Mouse (Mus musculus): ENCODE measurements at regions not wholly inside any gene's neighbourhood (a gene's known extent, or its start where the extent isn't known, plus 50 kb on each side); places are given as distances from the start of the nearest gene placed in this dataset.

DNA sequence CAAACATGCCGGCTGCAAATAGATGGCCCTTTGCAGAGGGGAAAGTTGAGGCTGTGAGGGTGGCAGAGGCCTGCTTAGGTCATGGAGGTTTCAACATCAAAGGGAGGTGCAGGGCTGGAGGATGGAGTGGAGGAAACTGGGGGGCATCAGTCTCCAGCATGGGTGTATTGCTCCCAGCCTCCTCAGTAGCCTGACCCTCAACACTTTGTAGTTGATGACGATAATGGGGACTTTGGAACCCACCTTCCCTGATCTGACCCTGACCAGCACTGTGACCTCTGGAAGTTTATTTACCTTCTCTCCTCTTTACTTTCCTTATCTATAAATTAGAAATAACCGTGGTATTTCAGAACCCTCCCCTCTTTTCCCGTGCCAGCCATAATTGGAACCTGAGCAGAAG lies 56.2 kb downstream of the Gm26897 start:
- ATAC-seq = no peak

DNA sequence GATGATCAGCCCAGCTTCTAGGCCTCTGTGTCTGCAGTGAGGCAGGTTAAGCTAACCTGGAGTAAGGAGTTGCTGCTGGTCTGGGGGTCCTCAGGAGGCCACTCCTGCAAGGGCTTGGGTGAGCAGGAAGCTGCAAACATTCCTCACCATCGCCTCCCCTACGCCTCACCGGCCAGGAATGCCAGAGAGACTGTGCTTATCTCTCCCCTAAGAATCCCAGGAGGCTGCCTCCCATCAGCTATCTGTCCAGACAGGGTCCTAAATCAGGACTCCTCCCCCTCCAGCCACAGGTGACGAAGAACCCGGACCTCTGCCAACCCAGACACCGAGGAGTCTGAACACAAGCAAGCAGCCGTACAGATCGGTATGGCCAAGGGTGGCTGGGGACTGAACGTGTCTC lies 56.8 kb downstream of the Gm26897 start:
- no peak for ATAC-seq

DNA sequence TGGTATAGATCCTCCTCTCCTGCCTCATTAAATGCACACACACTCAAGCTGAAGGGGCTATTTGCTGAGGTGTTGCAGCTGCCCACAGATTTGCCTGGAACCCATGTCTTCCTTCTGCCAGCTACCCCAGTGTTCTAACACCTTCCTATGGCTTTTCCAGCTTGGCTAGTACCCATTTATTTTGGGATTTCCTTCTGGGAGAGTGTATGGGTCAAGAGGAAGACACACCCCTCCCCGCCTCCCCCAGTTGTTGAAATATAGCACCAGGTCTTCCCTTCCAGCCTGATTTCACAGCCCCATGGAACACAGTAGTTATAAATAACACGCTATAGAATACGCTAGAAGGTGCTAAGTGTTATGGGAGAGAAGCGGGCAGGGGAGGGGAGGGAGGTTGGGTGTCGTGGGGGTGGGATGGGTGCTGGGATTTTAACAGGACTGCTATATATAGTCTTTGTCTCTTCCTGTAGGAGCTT lies 57.4 kb downstream of the Gm26897 start:
- ATAC-seq = no peak

DNA sequence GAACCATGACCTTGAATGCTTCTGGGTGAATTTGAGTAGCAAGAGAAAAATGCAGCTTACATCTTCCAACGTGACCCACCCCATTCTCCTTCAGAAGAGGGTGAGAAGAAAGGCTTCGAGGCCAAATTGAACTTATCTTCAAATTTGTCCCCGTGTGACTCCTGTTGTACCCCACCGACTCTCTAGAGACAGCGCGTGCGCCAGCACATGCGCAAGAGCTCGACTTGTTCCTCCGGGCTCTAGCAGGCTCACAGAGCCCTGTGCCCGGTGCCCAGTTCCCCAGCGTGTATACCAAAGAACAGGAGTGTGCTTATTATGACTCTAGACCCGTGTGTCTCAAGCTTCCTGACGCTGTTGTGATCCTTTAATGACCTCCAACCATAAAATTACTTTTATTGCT lies 59.0 kb downstream of the Gm26897 start:
- no peak for ATAC-seq

DNA sequence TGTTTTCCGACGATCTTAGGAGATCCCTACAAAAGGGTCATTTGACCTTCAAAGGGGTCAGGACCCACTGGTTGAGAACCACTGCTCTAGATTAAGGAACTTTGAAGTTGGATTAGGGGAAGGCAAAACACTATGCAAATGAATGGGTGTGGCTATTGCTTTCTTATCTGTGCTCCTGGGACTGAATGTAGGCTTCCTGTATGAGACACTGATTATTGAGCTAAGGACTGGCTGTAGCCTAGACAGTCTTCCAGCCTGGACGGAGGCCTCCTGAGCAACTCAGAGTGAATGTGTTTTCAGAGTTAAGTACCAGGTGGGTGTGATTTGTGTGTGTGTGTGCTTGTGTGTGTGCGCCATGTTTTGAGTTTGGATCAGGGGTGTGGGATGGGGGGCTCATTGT lies 59.5 kb downstream of the Gm26897 start:
- no peak for ATAC-seq

DNA sequence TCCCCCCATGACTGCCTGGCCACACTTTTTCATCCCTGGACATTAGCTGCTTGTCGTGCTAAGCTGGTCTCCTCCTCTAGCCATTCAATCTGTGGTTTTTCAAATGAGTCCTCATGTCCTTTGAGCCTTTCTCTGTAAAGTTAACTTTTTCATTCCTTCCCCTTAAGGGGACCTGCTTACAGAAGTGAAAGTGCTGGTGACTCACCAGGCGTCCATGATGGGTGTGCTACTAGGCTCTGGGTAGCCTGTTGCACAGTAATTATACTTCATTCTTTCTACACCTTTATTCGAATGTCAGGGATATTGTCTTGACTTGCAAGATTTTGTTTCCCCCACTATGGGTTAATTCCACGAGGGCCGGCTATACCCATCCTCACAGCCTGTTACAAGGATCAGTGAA lies 63.2 kb downstream of the Gm26897 start:
- no peak for ATAC-seq

DNA sequence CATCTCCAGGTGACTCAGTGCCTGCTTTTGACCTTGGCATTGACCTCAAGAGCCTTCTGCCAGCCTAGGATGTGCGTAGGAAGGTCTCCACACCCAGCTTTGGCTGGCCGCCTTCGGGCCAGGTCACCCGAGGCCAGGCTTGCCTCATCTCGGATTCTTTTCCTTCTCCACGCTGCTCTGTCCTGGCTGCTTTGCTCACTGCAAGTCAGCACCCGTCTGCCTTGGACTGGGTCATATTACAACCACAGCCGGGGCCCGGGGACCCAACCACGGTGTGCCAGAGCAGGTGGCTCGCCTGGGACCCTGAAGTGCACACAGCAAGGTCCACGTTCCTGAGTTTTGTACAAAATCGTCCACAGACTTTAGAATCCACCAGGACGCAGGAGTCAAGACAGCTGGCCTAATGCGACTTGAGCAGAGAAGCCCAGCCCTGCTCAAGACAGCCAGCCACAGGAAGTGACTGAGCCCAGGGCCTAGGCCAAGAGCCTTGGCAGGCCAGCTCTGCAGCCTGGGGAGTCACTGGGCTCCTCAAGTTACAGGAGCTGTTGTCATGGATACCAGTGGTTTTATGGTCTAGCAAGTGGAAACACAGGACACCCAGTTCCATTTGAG lies 66.1 kb downstream of the Gm26897 start:
- ATAC-seq = no peak

DNA sequence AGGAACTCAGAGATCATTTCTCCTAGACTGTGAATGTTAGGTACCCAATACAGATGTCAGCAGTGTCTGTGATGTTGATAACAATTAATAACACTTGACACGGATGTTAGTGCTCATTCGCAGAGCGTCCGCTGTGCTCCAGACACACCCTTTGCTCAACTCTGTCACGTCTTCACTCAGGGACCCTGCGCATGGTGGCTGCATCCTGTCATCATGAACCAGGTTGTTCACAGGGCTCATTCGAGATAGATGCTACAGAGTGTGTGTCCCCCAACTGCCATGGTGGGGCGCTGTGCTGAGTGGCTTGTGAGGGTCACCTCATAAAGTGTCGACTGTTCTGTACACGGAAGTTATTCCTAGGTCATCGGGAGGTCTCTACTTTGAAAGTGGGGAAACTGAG lies 66.8 kb downstream of the Gm26897 start:
- no peak for ATAC-seq

DNA sequence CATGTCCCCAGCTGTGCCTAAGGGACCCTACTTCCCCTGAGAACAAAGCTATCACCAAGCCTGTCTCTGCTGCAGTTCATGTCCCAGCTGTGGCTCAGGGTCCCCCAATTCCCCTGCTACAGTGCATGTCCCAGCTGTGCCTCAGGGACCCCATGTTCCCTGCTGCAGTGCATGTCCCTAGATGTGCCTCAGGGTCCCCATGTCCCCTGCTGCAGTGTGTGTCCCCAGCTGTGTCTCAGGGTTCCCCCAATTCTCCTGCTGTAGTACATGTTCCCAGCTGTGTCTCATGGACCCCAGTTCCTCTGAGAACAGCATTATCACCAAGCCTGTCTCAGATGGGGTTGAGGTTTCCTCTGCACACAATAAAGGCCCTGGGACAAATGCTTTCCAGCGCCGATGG lies 67.3 kb downstream of the Gm26897 start:
- no peak for ATAC-seq

DNA sequence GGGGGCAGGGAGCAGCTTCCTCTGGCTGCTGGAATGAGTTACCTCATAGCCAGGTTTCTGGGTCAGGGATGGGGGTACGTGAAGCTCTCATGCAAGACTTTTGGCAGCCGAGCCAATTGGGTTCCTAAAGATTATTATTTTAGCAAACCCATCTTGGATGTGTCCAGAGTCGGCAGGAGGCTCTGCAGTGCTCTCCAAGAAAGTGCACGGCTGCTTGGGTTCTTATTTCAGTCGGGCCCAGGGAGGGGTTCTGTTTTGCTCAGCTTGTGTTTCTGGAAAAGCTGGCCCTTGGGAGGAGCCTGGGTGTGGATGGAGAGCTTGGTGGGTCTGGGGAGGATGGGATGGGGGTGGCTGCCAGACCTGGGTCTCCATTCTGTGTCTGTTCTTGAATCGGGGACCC lies 70.8 kb downstream of the Gm26897 start:
- ATAC-seq = no peak

DNA sequence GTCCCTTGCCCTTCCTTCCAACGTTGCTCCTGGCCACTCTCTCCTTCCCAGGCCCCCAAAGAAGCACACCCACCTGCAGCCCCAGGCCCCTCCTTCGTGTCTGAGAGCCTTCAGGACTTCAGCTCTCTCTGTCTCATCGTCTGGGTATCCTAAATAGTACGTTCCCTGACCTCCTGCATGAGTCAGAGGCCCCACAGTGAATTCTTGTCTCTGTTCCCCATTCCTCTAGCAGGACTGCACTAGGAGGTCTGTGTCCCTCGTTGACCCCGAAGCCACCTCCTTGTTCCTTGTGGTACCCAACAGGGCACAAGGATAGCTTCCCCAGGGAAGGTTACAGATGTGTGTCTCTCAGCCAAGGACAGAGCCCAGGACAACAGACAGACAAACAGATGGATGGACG lies 71.4 kb downstream of the Gm26897 start:
- no peak for ATAC-seq

DNA sequence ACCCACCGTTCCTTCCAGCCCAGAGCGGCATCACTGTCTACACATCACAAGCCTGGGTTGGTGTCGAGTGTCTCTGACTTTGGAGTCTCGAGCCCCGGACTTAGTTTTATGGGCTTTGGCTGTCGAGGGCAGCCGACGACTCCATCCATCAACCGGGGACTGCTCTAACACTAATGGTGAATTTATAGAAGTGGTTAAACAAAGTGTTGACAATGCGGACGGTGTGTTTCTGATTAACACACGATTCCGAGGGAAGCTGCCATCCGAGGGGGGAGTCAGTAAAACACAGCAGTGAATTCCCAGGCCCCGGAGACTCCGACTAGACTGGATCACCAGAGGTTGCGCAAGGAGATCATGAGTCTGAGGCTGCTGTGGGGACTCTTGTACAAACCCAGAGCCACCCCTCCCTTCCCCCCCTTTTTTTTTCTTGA lies 72.1 kb downstream of the Gm26897 start:
- ATAC-seq = no peak

DNA sequence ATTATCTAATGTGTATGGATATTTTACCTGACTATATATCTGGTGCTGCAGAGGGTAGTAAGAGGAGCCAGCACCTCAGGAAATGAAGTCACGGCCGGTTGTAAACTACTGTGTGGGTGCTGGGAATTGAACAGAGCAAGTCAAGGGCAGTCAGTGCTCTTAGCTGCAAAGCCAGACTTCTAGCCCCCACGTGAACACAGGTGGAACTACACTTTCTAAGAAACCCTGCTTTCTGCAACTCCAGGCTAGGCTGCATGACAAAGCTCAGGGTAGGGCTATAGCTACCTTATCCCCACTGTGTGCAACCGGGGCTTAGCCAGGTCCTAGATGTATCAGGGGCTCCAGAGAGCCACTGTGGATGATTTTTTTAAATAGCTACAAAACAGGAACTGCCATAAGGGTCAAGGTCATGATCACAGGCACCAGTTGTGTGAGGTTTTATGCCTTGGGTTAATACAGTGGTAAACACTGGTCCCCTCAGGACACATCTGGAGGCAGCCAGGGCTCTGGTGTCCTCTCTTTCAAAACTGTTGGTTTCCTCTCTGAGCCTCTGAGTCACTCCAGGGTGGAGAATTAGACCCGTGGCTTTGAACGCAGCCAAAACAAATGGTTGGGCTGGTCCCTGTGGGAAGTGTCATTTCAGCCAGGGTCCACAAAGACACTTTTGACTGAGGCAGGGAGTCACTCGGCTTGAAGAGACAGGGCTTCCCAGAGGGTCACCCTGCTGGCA lies 76.5 kb downstream of the Gm26897 start:
- ATAC-seq = no peak

DNA sequence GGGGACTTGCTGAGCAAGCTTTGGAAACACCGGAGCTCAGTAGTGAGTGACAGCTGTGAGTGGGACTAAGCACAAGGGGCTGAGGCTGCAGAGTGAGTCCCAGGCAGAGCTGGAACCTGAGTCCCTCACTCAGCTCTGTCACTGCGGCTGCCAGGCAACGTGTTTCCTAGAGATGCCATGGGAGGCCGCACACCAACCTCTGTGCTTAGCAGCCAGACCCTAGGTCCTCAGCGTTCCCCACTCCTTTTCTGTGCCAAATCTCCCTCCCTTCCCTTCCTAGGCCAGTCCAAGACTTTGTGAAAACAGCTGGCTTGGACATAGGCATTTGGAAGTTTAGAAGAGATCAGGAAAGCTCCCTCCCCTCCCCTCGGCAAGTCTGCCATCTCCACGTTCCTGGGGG lies 78.9 kb downstream of the Gm26897 start:
- no peak for ATAC-seq

DNA sequence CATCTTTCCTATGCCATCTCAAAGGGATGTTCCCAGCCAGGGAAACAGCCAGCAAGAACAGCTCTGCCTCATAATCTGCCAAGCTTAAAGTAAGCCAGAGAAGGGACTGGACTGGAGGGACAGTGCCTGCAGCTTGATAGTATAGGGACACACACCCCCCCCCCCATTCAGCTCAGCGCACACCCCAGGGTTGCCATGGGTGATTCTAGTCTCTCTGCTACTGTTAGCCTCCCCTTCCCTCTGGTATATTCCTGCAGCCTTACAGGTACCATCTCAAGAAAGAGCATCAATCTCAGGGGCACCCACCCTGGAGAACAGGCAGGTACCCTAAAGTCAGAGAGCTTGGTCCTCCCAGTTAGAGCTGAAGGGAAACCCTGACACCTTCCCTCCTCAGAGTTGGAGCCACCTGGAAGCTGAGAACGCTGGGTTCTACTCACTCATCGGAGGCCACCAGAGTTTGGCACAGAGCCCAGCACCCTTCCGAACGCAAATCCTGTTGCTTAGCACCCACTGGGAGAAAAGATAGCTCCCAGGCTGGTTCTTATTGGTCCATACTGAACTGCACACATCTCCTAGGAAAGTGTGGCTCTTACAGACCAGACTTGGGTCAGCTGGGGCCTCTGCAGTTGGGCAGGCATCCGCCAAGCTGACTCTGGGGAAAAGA lies 79.5 kb downstream of the Gm26897 start:
- ATAC-seq = no peak

DNA sequence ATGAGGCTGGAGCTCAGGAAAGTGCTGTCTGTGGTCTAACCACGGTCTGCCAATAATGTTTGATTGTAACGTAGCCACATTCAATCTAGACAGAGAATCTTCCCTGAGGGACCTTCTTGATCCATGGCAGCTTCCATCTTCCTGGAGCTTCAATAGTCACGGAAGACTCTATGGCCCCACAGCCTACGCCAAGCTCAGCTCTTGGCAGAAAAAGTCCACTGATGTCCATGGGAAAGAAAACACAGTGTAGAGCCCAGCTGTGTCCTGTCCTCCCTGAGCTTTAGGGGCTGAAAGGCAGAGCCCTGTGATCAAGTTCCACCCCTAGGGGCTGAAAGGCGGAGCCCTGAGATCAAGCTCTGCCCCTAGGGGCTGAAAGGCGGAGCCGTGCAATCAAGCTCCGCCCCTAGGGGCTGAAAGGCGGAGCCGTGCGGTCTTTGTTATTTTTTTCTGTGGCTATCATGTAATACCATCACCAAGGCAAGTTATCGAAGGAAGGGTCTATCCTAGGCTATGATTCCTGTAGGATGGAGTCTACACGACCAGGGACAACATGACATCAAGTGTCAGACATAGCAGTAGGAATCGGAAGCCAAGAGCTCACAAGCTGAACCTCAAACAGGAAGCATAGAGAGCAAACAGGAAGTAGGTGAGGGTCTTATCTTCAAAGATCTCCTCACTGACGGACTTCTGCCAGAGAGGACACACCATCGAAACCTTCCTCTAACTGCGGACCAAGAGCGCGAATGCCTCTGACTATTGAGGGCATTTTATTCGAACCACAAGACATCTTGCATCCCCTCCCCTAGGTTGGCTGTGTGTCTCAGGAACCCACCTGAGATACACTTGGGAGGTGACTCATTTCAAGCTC lies 81.4 kb downstream of the Gm26897 start:
- no peak for ATAC-seq

DNA sequence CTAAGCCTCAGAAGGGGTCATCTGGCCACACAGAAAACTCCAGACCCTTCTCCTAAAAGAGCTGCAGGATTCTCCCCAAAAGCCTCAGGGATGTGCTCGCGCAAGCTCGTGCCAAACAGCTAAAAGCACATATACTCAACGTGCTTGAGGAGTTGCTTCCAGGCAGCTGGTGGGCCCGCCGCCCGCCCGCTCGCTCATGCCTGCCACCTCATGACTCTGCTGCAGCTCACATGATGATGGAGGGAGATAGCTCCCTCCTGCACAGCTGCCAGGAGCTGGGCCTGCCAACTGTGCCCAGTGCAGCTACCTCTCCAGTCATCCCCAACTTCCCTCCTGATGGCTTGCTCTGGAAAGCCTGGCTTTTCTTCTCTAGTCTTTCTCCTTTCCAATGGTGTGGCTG lies 87.2 kb downstream of the Gm26897 start:
- no peak for ATAC-seq

DNA sequence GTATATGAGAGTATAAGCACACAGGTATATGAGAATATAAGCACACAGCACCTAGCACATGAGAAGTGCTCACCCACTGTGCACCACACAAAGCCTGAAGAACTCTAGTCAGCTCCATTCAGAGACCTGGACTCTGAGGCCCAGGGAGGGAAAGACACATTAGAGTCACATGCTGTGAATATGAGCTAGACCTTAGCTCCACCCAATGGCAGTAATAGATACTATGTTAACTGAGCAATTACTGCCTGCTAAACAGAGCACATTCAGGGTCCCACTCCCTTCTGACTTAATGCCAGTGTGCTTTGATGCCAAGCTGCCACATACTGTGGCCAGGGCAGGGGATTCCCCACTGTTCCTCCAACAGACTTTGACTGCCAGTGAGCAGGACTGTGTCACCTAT lies 89.2 kb downstream of the Gm26897 start:
- no peak for ATAC-seq

DNA sequence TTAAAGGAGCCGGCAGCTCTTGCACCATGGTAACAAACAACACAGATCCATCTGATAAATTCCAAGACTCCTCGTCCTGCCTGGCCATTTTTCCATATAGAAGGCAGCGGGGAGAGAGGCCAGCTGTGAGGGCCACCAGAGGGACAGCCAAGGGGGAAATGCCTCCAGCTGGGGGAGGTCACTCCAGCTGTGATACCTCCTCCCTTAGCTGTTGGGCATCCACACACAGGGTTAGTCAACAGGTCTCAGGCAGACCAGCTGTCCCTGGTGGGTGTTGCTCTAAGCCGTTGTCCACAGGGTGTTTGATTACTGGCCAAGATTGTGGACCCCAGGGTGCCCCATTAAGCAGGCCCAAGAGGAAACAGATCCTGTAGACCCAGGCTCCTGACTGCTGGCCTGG lies 89.7 kb downstream of the Gm26897 start:
- ATAC-seq = no peak

DNA sequence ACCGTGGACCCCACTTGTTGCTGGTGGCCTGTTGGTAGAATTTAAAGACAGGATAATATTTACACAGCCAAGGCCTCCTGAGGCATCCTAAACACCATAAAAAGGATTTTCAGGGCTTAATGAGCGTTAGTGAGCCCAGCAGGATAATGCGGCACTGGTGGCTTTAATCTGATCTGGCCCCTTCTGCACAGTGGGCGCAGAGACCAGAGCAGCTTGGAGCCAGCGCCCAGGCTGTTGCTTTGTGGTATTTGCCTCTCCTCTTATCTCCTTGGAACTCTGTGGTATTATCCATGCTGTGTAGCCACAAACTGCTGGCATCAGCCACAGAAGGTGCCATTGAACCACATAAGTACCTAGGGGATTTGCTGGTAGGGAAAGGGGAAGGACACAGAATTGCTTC lies 90.1 kb downstream of the Gm26897 start:
- ATAC-seq = no peak

DNA sequence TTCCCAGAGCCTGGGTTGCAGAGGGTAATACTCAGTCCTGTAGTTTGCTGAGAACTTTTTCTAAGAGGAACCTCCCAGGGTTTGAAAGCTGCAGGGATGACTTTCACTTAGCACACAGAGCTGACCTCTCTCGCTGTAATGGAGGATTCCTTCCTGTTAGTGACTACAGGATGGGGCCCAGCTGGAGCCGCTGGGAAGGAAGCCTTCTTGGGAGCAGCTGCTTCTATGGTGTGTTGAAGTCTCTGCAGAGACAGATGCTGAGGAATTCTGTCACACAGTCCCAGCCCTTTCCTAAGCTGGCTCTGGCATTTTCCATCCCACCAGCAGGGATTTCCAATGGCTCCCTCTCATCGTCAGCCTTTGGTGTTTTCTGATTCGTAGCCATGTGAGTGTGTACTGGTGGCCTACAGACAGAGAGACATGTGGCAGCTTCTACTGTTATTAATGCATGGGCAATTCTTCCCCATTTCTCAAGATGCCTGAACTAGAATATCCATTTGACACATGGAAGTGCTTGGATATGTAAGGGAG lies 90.9 kb downstream of the Gm26897 start:
- no peak for ATAC-seq

DNA sequence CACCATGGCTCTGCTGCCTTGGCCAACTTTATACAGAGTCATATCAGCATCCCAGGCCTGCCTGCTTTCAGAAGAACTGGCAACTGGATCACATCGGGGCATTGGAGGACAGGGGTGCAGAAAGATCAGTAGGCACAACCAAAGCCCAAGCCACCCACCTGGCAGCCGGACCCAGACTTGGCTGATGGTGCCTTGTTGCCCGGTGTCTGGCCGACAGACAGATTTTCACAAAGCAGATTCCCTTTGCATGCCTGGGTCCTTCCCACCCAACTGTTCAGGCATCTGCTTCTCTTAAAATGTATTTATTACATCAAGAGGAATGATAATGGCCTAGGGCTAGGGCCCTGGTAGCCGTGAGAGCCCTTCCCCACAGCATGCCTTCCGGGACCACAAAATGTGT lies 96.2 kb downstream of the Gm26897 start:
- no peak for ATAC-seq

Measured in CD4-positive, CD25-positive, alpha-beta regulatory T cell, adult 4 months (primary cell).